Mouse (Mus musculus): ENCODE results near the gene Fmnl1.

DNA sequence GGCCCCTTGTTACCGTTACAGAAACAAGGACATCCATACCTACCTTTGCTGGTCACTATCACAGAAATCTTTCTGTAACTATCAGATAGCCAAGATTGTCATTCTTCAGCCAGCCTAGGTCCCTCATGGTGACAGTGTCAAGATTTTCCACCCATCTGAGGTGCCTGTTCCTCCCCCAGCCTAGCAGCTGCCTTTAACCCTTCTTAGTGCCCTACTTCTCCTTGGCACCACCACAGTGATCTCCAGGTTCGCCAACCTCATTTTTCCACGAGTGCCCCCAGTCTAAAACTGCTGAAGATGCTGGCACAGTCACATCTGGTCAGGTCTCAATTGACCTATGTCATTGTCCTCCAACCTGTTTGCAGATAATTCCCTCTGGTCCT is 805 bp upstream of the Fmnl1 start:
- no peak for TF ChIP-seq CTCF (IDR thresholded peaks at IDR 0.05; ENCODE audit: control insufficient read depth, insufficient read depth, insufficient read length)
- no peak for TF ChIP-seq USF1 (IDR thresholded peaks at IDR 0.05; ENCODE audit: low read depth)
- no peak for TF ChIP-seq MYOG (IDR thresholded peaks at IDR 0.05; ENCODE audit: control insufficient read depth, extremely low read depth, insufficient read length)
- no peak for TF ChIP-seq MYOD1 (IDR thresholded peaks at IDR 0.05; ENCODE audit: control insufficient read depth, insufficient read length, low read depth)

All from C2C12 (cell line).